Mouse (Mus musculus) lung, embryonic 14.5 days (tissue): ENCODE measurements at regions not wholly inside any gene's neighbourhood (a gene's known extent, or its start where the extent isn't known, plus 50 kb on each side); places are given as distances from the start of the nearest gene placed in this dataset.

ENCODE experiments used
- ATAC-seq: fragments of 200-750 bp; cut with Nextera tagmentation; 2 replicates; pipeline ENCODE4 v1.8.0; 2017; ENCODE audit warnings: mild to moderate bottlenecking, moderate TSS enrichment, moderate library complexity; ENCODE audit not compliant: insufficient read depth
- DNase-seq: peaks from one replicate; pipeline ENCODE4 v3.0.0-alpha.2; 2015
- H3K27ac ChIP-seq: fragments of 300-500 bp; sonication (generic); 2 replicates; pipeline ENCODE4 v1.5.1; 2014; ENCODE audit warnings: low read depth, mild to moderate bottlenecking, moderate library complexity
- H3K27me3 ChIP-seq: fragments of 300-500 bp; sonication (generic); 2 replicates; pipeline ENCODE4 v1.6.1; 2014; ENCODE audit warnings: low read length, control low read depth; ENCODE audit not compliant: insufficient read depth
- H3K36me3 ChIP-seq: fragments of 300-500 bp; sonication (generic); 2 replicates; pipeline ENCODE4 v1.6.1; 2014; ENCODE audit warnings: control low read depth; ENCODE audit not compliant: insufficient read depth
- H3K4me1 ChIP-seq: fragments of 300-500 bp; sonication (generic); 2 replicates; pipeline ENCODE4 v1.6.1; 2014; ENCODE audit warnings: antibody characterized with exemption, control low read depth; ENCODE audit not compliant: insufficient read depth
- H3K4me2 ChIP-seq: fragments of 300-500 bp; sonication (generic); 2 replicates; pipeline ENCODE4 v1.6.1; 2014; ENCODE audit warnings: mild to moderate bottlenecking
- H3K4me3 ChIP-seq: fragments of 300-500 bp; sonication (generic); 2 replicates; pipeline ENCODE4 v1.5.1; 2014; ENCODE audit warnings: low read depth, low read length
- H3K9ac ChIP-seq: fragments of 300-500 bp; sonication (generic); 2 replicates; pipeline ENCODE4 v1.6.1; 2014
- H3K9me3 ChIP-seq: fragments of 300-500 bp; sonication (generic); 2 replicates; pipeline ENCODE4 v1.6.1; 2016; ENCODE audit warnings: low read depth, low read length, control low read depth
- CTCF ChIP-seq: IDR thresholded peaks from 2 replicates; pipeline ENCODE4 v1.5.1; 2016; ENCODE audit warnings: antibody characterized with exemption, low read depth
- WGBS: fragments of 180-500 bp; shearing (Covaris S2); extraction: QIAGEN DNeasy Blood & Tissue Kit; methylation state at CpG from one replicate; pipeline ENCODE4 v1.1.7; 2014; 5-methylcytosine and 5-hydroxymethylcytosine counted together

DNA sequence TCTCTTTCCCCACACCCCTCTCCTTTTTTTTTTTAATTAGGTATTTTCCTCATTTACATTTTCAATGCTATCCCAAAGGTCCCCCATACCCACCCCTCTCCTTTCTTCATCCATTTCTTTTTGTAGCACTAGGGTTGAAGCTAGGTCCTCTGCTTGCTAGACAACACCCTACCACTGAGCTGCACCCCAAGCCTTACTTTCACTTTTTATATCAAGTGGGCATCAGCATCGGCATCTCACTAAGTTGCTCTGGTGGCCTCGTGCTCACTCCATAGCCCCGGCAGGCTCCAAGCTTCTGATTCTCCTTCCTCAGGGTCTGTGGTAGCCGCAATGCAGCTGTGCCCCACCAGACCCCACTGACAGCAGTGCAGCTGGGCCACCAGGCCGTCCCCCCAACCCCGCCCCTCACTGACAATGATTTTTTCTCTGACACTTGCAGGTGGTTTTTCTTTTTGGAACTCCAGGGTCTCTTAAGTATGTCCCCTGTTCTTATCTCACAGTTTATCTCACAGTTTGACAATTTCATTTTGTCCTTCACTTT lies 77.5 kb downstream of the Nufip1 start:
- no peaks in the 10 kb centered on the region for H3K27me3 ChIP-seq
- no peaks in the 10 kb centered on the region for H3K9me3 ChIP-seq
- DNase-seq: no peak
- H3K4me2 ChIP-seq: no peak overlapping the region
- whole genome bisulfite sequencing: 74% methylated on average over 6 of the region's 6 CpGs
- H3K4me1 ChIP-seq: no peaks in the 10 kb centered on the region
- no peak overlapping the region for H3K4me3 ChIP-seq
- H3K36me3 ChIP-seq: no peaks in the 10 kb centered on the region
- H3K9ac ChIP-seq: no peak overlapping the region
- ATAC-seq: no peak
- H3K27ac ChIP-seq: no peak overlapping the region
- TF ChIP-seq CTCF: no peak

DNA sequence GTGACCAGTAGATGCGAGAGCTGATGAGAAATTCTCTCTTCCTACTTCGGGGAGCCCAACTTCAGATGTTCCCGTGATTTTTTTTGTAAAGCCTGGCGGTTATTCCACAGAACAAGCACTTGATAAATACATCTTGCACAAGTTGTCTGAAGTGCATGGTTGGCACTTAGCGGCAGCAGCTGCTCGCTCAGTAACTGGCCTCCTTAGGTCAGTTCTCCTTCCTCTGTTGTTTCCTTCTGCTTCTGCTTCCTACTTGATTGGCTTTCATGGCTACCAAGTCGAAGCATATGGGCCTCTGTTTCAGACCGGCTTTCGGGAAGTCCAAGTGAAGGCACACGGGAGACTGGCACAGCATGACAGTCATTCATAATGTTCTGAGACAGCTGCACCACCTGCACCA lies 84.6 kb downstream of the Nufip1 start:
- 53% methylated on average over 10 of the region's 10 CpGs for WGBS
- H3K9me3 ChIP-seq: no peaks in the 10 kb centered on the region
- H3K36me3 ChIP-seq: no peaks in the 10 kb centered on the region
- TF ChIP-seq CTCF: no peak
- H3K4me2 ChIP-seq: no peak overlapping the region
- no peak overlapping the region for H3K4me3 ChIP-seq
- no peak for ATAC-seq
- DNase-seq: peak; percentile 47
- no peak overlapping the region for H3K27ac ChIP-seq
- H3K4me1 ChIP-seq: no peaks in the 10 kb centered on the region
- H3K9ac ChIP-seq: no peak overlapping the region
- no peaks in the 10 kb centered on the region for H3K27me3 ChIP-seq

DNA sequence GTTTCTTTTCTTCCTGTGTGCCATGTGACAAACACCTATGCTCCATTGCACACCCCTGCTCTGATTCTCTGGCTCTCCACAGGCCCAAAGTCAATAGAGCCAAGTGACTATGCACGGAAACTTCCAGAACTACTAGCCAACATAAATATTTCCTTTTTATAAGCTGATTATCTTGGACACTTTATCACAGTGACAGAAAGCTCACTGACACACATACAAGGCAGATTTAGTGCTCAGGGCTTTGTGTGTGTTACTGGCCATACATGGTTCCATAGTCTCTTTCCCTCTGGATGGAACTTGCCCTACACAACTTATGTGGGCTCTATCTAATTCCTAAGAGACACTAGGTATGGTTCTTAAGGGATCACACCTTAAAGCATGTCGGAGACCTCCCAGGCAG lies 86.7 kb downstream of the Nufip1 start:
- DNase-seq: no peak
- WGBS: 47% methylated on average over 2 of the region's 2 CpGs

DNA sequence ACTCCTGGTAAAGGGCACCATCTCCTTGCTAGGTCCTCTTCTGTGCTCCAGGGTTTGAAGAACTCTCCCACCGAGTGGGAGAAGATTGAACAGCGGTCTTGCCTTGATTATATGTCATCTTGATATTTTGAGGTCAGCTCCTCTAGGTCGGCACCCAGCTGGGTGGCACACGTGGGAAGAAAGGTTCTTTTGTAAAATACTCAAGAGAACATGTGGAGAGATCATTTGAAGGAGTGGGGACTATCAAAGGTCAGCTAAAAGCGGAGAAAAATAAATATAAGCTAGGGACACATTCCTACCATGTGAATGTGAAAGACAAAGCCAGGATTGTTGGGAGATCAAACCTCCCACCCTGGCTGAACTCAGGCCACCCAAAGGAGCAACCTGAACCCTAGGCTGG lies 87.7 kb downstream of the Nufip1 start:
- no peaks in the 10 kb centered on the region for H3K9me3 ChIP-seq
- no peak overlapping the region for H3K27ac ChIP-seq
- WGBS: 41% methylated on average over 5 of the region's 5 CpGs
- H3K27me3 ChIP-seq: no peaks in the 10 kb centered on the region
- TF ChIP-seq CTCF: no peak
- H3K4me1 ChIP-seq: no peaks in the 10 kb centered on the region
- ATAC-seq (no peak), DNase-seq (no peak)
- H3K4me3 ChIP-seq: no peak overlapping the region
- no peak overlapping the region for H3K4me2 ChIP-seq
- H3K9ac ChIP-seq: no peak overlapping the region
- H3K36me3 ChIP-seq: no peaks in the 10 kb centered on the region

More for the DNA sequence above, 86.7 kb downstream of the Nufip1 start:
- ATAC-seq: no peak
- H3K27ac ChIP-seq: no peak overlapping the region
- no peak overlapping the region for H3K9ac ChIP-seq
- no peaks in the 10 kb centered on the region for H3K27me3 ChIP-seq
- no peak for TF ChIP-seq CTCF
- H3K4me1 ChIP-seq: no peaks in the 10 kb centered on the region
- no peak overlapping the region for H3K4me3 ChIP-seq
- H3K9me3 ChIP-seq: no peaks in the 10 kb centered on the region
- no peak overlapping the region for H3K4me2 ChIP-seq
- H3K36me3 ChIP-seq: no peaks in the 10 kb centered on the region

DNA sequence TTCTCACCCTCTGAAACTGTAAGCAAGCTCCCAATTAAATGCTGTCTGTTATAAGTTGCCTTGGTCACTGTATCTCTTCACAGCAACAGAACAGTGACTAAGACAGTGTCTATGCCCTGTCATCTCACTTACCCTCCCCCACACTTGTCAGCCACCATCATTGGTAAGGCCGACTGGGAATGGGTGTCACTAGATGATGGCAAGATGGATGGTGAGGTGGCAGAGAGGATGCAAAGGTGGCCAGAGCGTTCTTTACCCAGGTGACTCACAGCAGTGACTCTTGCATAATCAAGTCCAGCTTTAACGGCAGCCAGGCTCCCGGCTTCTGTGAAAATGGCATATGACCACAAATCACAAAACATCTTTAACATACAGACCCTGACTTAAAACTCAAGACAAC lies 91.9 kb downstream of the Nufip1 start:
- no peak for TF ChIP-seq CTCF
- H3K4me2 ChIP-seq: no peak overlapping the region
- H3K4me1 ChIP-seq: no peaks in the 10 kb centered on the region
- no peak overlapping the region for H3K4me3 ChIP-seq
- H3K27ac ChIP-seq: no peak overlapping the region
- 85% methylated on average over 4 of the region's 4 CpGs for WGBS
- H3K27me3 ChIP-seq: no peaks in the 10 kb centered on the region
- DNase-seq (no peak), ATAC-seq (no peak)
- no peaks in the 10 kb centered on the region for H3K36me3 ChIP-seq
- H3K9me3 ChIP-seq: no peaks in the 10 kb centered on the region
- no peak overlapping the region for H3K9ac ChIP-seq

DNA sequence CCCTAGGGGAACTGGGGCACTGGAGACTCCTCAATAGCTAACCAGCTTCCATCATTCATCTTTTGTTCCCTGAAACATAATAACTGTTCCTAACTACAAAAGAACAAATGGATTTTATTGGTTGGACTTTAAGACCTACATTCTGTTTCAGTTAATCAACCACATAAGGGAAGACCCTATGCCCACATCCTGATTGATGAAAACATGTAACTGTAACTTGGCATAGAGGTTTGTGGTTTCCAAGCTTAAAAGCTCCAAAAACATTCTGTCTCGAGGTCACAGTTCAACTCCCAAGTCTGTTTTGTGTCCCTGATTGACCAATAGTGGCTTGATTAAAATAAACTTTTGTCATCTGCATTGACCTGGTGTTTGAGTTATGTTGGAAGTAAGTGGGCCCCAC lies 92.4 kb downstream of the Nufip1 start:
- 72% methylated on average over 1 of the region's 1 CpGs for WGBS
- no peaks in the 10 kb centered on the region for H3K36me3 ChIP-seq
- DNase-seq (no peak), ATAC-seq (no peak)
- H3K27ac ChIP-seq: no peak overlapping the region
- H3K9me3 ChIP-seq: no peaks in the 10 kb centered on the region
- no peak overlapping the region for H3K4me2 ChIP-seq
- no peak overlapping the region for H3K9ac ChIP-seq
- H3K27me3 ChIP-seq: no peaks in the 10 kb centered on the region
- no peak overlapping the region for H3K4me3 ChIP-seq
- H3K4me1 ChIP-seq: no peaks in the 10 kb centered on the region
- TF ChIP-seq CTCF: no peak

DNA sequence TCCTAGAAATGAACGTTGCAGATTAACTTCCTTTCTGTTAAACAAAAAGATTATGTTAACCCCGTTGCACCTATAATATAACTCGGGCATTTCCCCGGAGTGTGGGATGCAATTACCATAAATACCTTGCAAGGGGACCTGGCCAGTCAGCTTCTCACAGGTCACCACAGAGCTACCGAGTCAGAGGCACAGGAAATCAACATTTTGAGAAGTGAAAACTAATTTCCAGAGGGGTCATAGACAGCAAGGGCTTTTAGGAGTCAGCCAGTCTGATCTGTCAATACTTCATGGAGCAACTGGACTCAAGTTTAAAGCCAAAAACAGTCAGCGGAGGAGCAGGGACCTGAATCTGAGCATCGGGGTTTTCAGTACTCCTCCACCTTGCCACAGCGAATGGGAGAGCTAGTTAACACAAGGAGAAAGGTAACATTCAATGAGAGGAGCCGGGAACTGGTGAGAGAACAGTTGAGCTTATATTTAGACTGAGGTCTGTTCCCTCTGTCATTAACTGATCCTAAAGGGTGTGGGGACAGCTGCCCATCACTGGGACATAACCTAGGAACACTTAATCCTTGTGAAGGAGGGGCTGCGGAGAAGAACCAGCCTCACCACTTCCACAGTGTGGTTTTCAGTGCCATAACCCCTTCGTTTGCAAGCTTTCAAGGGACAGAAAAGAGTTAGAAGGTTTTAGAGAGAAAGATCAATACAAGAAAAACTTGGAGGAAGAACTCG lies 105.9 kb downstream of the Nufip1 start:
- DNase-seq (no peak), ATAC-seq (no peak)
- H3K36me3 ChIP-seq: no peaks in the 10 kb centered on the region
- H3K4me3 ChIP-seq: no peak overlapping the region
- H3K4me2 ChIP-seq: no peak overlapping the region
- no peak overlapping the region for H3K27ac ChIP-seq
- H3K9ac ChIP-seq: no peak overlapping the region
- no peak for TF ChIP-seq CTCF
- no peaks in the 10 kb centered on the region for H3K27me3 ChIP-seq
- 58% methylated on average over 12 of the region's 12 CpGs for WGBS
- H3K4me1 ChIP-seq: no peaks in the 10 kb centered on the region
- H3K9me3 ChIP-seq: peaks cover 3% of the 10 kb centered on the region; the same call in 1 of the 2 replicates
